Mouse (Mus musculus) heart, postnatal 0 days (tissue): Measurements from ENCODE around the gene Gm17455. TPM values are rescaled to one million over a fixed set of nuclear protein-coding genes. Genes with fewer than 3 reads are reported as not detected.

Experiments used
- ATAC-seq: fragments of 200-750 bp; cut with Nextera tagmentation; 2 replicates; pipeline ENCODE4 v1.8.0; 2017; ENCODE audit warnings: low read depth, moderate number of reproducible peaks, moderate library complexity; ENCODE audit not compliant: insufficient read depth
- DNase-seq: peaks from one replicate; pipeline ENCODE4 v3.0.0-alpha.2; 2016; ENCODE audit warnings: low spot score
- H3K27ac ChIP-seq: fragments of 300-500 bp; sonication (generic); 2 replicates; pipeline ENCODE4 v1.5.1; 2014; ENCODE audit warnings: low read depth, mild to moderate bottlenecking
- H3K27me3 ChIP-seq: fragments of 300-500 bp; sonication (generic); 2 replicates; pipeline ENCODE4 v1.6.1; 2014; ENCODE audit warnings: low read length, mixed read lengths; ENCODE audit not compliant: control insufficient read depth, insufficient read depth
- H3K36me3 ChIP-seq: fragments of 300-500 bp; sonication (generic); replicated peaks from 2 replicates; pipeline ENCODE4 v1.6.1; 2014; ENCODE audit warnings: low read length, mixed read lengths; ENCODE audit not compliant: control insufficient read depth, insufficient read depth
- H3K4me1 ChIP-seq: fragments of 300-500 bp; sonication (generic); 2 replicates; pipeline ENCODE4 v1.6.1; 2014; ENCODE audit warnings: antibody characterized with exemption; ENCODE audit not compliant: control insufficient read depth, insufficient read depth
- H3K4me2 ChIP-seq: fragments of 300-500 bp; sonication (generic); 2 replicates; pipeline ENCODE4 v1.6.1; 2014; ENCODE audit warnings: low read depth, mild to moderate bottlenecking, low read length, moderate library complexity
- H3K4me3 ChIP-seq: fragments of 300-500 bp; sonication (generic); 2 replicates; pipeline ENCODE4 v1.5.1; 2014; ENCODE audit warnings: low read depth, low read length
- H3K9ac ChIP-seq: fragments of 300-500 bp; sonication (generic); replicated peaks from 2 replicates; pipeline ENCODE4 v1.6.1; 2014; ENCODE audit warnings: low read depth, low read length, mixed read lengths
- H3K9me3 ChIP-seq: fragments of 300-500 bp; sonication (generic); replicated peaks from 2 replicates; pipeline ENCODE4 v1.6.1; 2016; ENCODE audit warnings: low read length; ENCODE audit not compliant: control insufficient read depth
- CTCF ChIP-seq: IDR thresholded peaks from 2 replicates; pipeline ENCODE4 v1.5.1; 2016; ENCODE audit warnings: antibody characterized with exemption, control low read depth, low read depth
- EP300 ChIP-seq: IDR thresholded peaks from 2 replicates; pipeline ENCODE4 v1.6.1; 2016; ENCODE audit warnings: antibody characterized with exemption, low read depth
- WGBS: fragments of 180-500 bp; shearing (Covaris S2); extraction: QIAGEN DNeasy Blood & Tissue Kit; methylation state at CpG from one replicate; pipeline ENCODE4 v1.1.7; 2014; 5-methylcytosine and 5-hydroxymethylcytosine counted together
- polyA plus RNA-seq: library from polyadenylated mRNA; unstranded; fragments of >200 nt; fragmentation: Nextera tagmentation; extraction: Ambion mirVana; gene quantifications from 2 replicates; pipeline ENCODE4 v1.2.1, GENCODE M21; 2015
- total RNA-seq: library from RNA; depleted of rRNA; stranded (reverse); fragments of >200 nt; gene quantifications from 2 replicates; pipeline ENCODE4 v1.2.3, GENCODE M21; 2014; ENCODE audit warnings: low replicate concordance

Gene Gm17455
- total and polyA plus RNA-seq, 2 experiments from 2014 or later = 0.38 TPM; not detected in 1

DNA sequence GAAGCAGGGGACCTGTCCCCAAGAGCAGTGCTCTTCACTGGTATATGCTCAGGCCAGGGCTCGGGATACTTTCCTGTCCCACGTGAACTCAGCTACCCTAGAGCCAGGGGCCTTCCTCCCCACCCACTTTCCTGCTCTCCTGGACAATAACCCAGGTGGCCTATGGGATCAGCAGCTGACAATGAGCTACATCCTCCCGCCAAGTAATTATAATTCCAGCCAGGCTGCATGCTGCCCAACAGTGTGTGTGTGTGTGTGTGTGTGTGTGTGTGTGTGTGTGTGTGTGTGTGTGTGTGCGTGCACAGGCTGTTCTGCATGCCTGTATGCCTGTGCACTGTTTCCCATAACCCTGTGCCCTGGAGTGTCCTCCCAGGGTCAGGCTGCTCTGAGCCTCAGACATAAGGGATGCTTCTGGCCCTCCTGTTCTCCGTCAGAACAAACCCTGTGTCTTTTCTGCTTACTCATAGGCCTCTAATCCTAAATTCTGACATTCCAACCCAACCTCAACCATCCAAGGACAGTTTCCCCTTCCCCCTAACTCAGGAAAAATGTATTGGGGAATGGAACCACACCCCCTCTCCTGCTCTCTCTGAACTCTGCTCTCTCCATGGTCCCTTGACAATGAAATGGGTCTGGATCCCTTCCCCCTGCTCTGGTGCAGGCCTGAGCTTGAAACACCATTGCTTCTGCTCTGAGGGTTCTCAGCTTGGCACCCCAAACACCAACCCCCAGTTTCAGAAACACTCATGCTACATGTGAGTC, 46.1 kb upstream of the Gm17455 start:
- Histone ChIP-seq H3K4me3 (no peak overlapping the region), H3K36me3 (no peaks in the 10 kb centered on the region), H3K9ac (no peak overlapping the region), H3K4me2 (no peak overlapping the region), H3K4me1 (0 out of 2 replicates have a peak, but pooled peaks cover 15% of the 10 kb centered on the region), H3K9me3 (no peaks in the 10 kb centered on the region), H3K27me3 (no peaks in the 10 kb centered on the region), H3K27ac (peak overlapping the region; percentile 85)
- 75% methylated on average over 5 of the region's 5 CpGs for WGBS
- DNase-seq = no peak
- TF ChIP-seq CTCF (no peak), EP300 (peak; percentile 68; the same call in 1 of the 2 replicates)
- peak; percentile 29; the same call in 1 of the 2 replicates for ATAC-seq

DNA sequence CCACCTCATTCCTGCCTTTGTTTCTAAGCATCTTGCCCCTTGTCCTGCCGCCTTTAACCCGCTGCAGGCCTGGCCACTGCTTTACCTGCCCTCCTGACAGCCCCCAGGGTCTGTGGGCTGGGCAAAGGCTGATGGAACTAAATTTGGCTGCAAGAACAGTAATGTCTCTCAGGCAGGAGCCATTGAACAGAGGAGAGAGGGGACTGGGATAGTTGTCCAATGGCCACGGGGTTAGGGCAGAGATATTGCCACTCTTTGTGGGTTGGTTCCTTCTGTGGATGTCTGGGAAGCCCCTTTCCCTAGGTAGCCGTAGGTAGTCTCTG, 45.6 kb upstream of the Gm17455 start:
- no peak overlapping the region for H3K4me3 ChIP-seq
- TF ChIP-seq CTCF (no peak), EP300 (no peak)
- no peaks in the 10 kb centered on the region for H3K9me3 ChIP-seq
- no peaks in the 10 kb centered on the region for H3K36me3 ChIP-seq
- H3K27ac ChIP-seq = 0 out of 2 replicates have a peak overlapping the region, but pooled peaks have one; percentile 23
- WGBS = 90% methylated on average over 4 of the region's 4 CpGs
- H3K9ac ChIP-seq = no peak overlapping the region
- no peak overlapping the region for H3K4me2 ChIP-seq
- H3K27me3 ChIP-seq = no peaks in the 10 kb centered on the region
- H3K4me1 ChIP-seq = 0 out of 2 replicates have a peak, but pooled peaks cover 15% of the 10 kb centered on the region
- no peak for DNase-seq
- no peak for ATAC-seq

DNA sequence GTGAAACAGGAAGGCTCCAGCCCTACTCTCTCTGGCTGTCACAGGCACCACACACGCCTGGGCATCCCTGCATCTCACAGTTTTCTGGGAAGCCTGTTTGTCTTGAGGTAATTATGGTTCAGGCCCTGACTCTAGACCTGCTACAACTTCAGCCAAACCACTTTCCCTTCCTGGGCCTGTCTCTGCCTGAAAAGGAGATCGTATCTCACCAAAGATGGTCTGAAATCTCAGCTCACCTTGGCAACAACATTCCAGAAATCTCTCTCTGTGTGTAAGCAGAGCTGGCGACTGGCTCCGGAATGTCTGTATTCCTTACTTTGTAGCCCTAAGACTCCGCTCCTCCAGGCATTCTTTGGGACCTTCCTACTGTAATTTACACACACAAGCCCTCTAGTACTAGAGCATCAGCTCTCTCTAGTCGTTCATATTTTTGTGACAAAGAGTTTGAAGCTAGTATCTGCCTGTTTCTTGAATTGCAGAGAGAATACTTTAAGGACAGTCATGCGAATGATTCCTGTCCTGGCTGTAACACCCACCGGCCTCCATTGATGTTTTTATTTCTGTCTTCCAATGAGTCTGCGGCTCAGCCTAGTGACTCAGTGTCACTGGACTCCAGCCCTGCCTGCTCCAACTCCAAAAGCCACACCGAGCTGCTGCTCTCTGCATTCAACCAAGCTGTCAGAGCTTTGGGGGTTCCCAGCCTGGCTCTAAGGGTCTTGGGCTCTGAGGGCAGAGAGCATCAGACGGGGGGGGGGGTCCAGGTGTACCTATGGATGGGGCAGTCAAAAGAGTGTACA, 44.4 kb upstream of the Gm17455 start:
- DNase-seq (no peak), ATAC-seq (no peak)
- H3K9ac ChIP-seq = no peak overlapping the region
- H3K4me2 ChIP-seq = no peak overlapping the region
- H3K27me3 ChIP-seq = no peaks in the 10 kb centered on the region
- WGBS = 52% methylated on average over 11 of the region's 11 CpGs
- H3K9me3 ChIP-seq = no peaks in the 10 kb centered on the region
- no peak overlapping the region; the same call in 1 of the 2 replicates for H3K27ac ChIP-seq
- no peaks in the 10 kb centered on the region for H3K36me3 ChIP-seq
- no peak for TF ChIP-seq CTCF
- no peak for TF ChIP-seq EP300
- H3K4me1 ChIP-seq = 0 out of 2 replicates have a peak, but pooled peaks cover 14% of the 10 kb centered on the region
- H3K4me3 ChIP-seq = no peak overlapping the region

- DNase-seq = no peak
- no peaks in the 10 kb centered on the region for H3K36me3 ChIP-seq
- H3K27me3 ChIP-seq = no peaks in the 10 kb centered on the region
- no peak overlapping the region for H3K9ac ChIP-seq
- TF ChIP-seq EP300 = no peak
- H3K27ac ChIP-seq = no peak overlapping the region
- no peak overlapping the region for H3K4me2 ChIP-seq
- no peak overlapping the region for H3K4me3 ChIP-seq
- H3K9me3 ChIP-seq = no peaks in the 10 kb centered on the region
- 84% methylated on average over 4 of the region's 4 CpGs for WGBS
- ATAC-seq = no peak
- H3K4me1 ChIP-seq = no peaks in the 10 kb centered on the region
Measured at GRCm38 (mm10) chr10:60357441-60357840, 42.1 kb upstream of the Gm17455 start.

- Histone ChIP-seq H3K4me3 (no peak overlapping the region), H3K27me3 (no peaks in the 10 kb centered on the region), H3K4me2 (no peak overlapping the region), H3K4me1 (no peaks in the 10 kb centered on the region), H3K9ac (no peak overlapping the region), H3K27ac (no peak overlapping the region), H3K9me3 (no peaks in the 10 kb centered on the region), H3K36me3 (no peaks in the 10 kb centered on the region)
- no peak for DNase-seq
- ATAC-seq = no peak
- 95% methylated on average over 14 of the region's 14 CpGs for WGBS
- TF ChIP-seq CTCF = no peak
- no peak for TF ChIP-seq EP300
Measured at GRCm38 (mm10) chr10:60357901-60358300, 41.6 kb upstream of the Gm17455 start.
